Mouse (Mus musculus) spleen, adult 2 months (tissue): ENCODE results near the gene Hoga1. TPM values are rescaled to one million over a fixed set of nuclear protein-coding genes. Genes with fewer than 3 reads are reported as not detected.

Experiments
- DNase-seq, 2 experiments: peaks; one replicate each; pipeline versions ENCODE4 v3.0.0 to v3.0.0-alpha.2; 2012 to 2021; ENCODE audit warnings: low spot score in 2 of 2, low read depth in 1 of 2
- H3K27ac ChIP-seq: fragments of 200-500 bp; 2 replicates; pipeline ENCODE4 v1.5.1; 2012; ENCODE audit warnings: low read length, inconsistent platforms; ENCODE audit not compliant: insufficient read depth
- H3K27me3 ChIP-seq: fragments of 200-500 bp; 2 replicates; pipeline ENCODE4 v1.6.1; 2012; ENCODE audit warnings: mild to moderate bottlenecking, moderate library complexity, low read length, inconsistent platforms; ENCODE audit not compliant: control insufficient read depth, insufficient read depth
- H3K36me3 ChIP-seq: fragments of 200-500 bp; 2 replicates; pipeline ENCODE4 v1.6.1; 2012; ENCODE audit warnings: mild to moderate bottlenecking, low read length, inconsistent platforms; ENCODE audit not compliant: control insufficient read depth, insufficient read depth
- H3K4me1 ChIP-seq: fragments of 200-500 bp; 2 replicates; pipeline ENCODE4 v1.6.1; 2011; ENCODE audit warnings: inconsistent platforms; ENCODE audit not compliant: control insufficient read depth, insufficient read depth, insufficient read length
- H3K4me3 ChIP-seq: fragments of 200-500 bp; 2 replicates; pipeline ENCODE4 v1.5.1; 2011; ENCODE audit warnings: mild to moderate bottlenecking, inconsistent platforms; ENCODE audit not compliant: insufficient read depth, insufficient read length; ENCODE audit errors: extremely low read depth
- CTCF ChIP-seq: fragments of 200-500 bp; IDR thresholded peaks from 2 replicates; pipeline ENCODE4 v1.5.1; 2011; ENCODE audit warnings: mild to moderate bottlenecking, inconsistent platforms; ENCODE audit not compliant: insufficient read depth, insufficient read length, insufficient replicate concordance; ENCODE audit errors: extremely low read depth
- POLR2A ChIP-seq: fragments of 200-500 bp; IDR thresholded peaks from 2 replicates; pipeline ENCODE4 v1.6.1; 2011; ENCODE audit warnings: low read depth, low read length, inconsistent platforms
- WGBS: fragments of 180-500 bp; shearing (Covaris S2); methylation state at CpG from one replicate; pipeline ENCODE4 v1.1.7; 2018; 5-methylcytosine and 5-hydroxymethylcytosine counted together
- polyA plus RNA-seq: library from polyadenylated mRNA; depleted of rRNA; stranded (reverse); fragments of >200 nt; gene quantifications from 2 replicates; pipeline ENCODE4 v1.2.3, GENCODE M21; 2012

Gene Hoga1
- polyA plus RNA-seq, 1 experiment = 2.0 TPM

DNA sequence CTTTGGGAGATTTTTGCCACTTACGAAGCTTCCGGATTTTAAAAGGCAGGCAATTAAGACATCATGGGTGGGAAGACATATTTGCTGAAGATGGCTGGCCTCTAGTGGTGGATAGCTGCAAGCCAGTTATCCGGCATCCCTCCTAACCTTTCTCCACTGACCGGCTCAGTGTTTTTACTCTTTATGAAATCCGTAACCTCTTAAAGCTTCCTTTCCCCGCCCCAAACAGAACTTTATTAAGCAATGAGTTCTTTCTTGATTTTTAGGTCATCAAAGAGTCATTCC lies 23.8 kb downstream of the Hoga1 start:
- H3K27me3 ChIP-seq = no peaks in the 10 kb centered on the region
- H3K36me3 ChIP-seq = no peaks in the 10 kb centered on the region
- H3K4me3 ChIP-seq = no peak overlapping the region
- no peak for TF ChIP-seq POLR2A
- TF ChIP-seq CTCF = no peak
- H3K27ac ChIP-seq = no peak overlapping the region
- H3K4me1 ChIP-seq = no peaks in the 10 kb centered on the region
- DNase-seq = no peak
- WGBS = 81% methylated on average over 6 of the region's 6 CpGs

DNA sequence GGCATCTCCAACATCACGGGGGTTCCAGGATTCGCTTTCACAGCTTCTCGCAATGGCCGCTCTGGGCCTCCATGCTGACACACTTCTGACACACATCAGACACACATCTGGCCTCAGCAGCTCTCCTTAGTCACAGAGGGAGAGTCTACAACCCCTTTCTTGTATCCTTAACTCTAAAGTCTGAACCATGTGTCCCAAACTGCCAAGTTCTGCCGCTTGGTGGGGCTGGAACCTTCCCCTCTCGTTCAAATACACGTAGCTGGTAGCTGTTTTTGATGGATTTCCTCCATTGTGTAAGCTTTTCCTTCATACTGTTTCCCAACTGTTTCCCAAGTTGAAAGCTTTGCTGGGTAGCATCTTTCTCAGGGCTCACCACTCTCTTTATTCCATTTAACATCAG lies 25.8 kb downstream of the Hoga1 start:
- DNase-seq = no peak
- no peak overlapping the region for H3K4me3 ChIP-seq
- H3K27ac ChIP-seq = no peak overlapping the region
- no peaks in the 10 kb centered on the region for H3K27me3 ChIP-seq
- no peaks in the 10 kb centered on the region for H3K36me3 ChIP-seq
- no peaks in the 10 kb centered on the region for H3K4me1 ChIP-seq
- no peak for TF ChIP-seq POLR2A
- no peak for TF ChIP-seq CTCF
- 87% methylated on average over 7 of the region's 7 CpGs for WGBS

DNA sequence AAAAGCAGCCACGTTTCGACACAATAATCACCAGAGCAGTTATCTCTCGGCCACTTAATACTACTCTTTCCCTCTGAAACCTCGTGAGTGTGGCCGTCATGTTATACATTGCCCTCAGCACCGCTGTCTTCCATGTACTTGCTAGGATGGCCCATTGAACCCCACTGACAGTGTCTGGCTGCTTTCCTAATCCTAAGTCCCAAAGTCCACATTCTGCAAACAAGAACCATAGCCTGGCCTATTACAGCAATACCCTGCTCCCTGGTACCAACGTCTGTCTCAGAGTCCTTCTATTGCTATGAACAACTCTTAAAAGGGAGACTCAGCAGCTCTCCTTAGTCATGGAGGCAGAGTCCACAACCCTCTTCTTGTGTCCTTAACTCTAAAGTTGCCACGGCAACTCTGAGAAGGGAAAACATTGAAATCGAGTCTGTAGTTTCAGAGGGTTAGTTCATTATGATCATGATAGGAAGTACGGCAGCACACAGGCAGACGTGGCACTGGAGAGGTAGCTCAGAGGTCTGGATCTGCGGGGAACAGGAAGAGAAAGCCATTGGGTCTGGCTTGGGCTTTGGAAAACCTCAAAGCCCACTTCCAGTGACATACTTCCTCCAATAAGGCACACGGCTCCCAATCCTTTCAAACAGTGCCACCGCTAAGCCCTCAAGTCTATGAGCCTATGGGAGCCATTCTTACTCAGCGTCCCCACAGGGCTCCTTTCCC lies 26.6 kb downstream of the Hoga1 start:
- Histone ChIP-seq H3K4me3 (no peak overlapping the region), H3K27me3 (no peaks in the 10 kb centered on the region), H3K36me3 (no peaks in the 10 kb centered on the region), H3K27ac (no peak overlapping the region), H3K4me1 (no peaks in the 10 kb centered on the region)
- 80% methylated on average over 15 of the region's 15 CpGs for WGBS
- TF ChIP-seq CTCF (no peak), POLR2A (no peak)
- no peak for DNase-seq

DNA sequence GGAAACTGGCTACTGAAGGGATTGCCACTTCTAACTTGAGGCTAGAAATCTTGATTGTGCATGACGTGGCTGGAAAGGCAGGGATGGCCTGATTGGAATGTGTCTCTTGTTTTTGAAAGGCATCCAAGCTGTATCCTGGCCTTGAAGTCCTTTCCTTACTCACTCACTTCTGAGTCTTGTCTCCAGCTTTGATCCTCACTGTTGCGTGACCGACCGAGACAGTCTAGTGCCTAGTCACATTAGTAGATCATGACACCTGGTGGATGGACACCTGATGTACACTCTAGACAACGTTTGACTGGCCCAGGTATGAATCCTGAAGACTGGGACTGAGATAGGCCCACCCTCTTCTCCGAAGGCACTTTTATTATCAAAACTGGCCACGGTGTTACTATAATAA lies 27.4 kb downstream of the Hoga1 start:
- no peaks in the 10 kb centered on the region for H3K36me3 ChIP-seq
- no peaks in the 10 kb centered on the region for H3K4me1 ChIP-seq
- 73% methylated on average over 7 of the region's 7 CpGs for WGBS
- TF ChIP-seq CTCF = no peak
- TF ChIP-seq POLR2A = no peak
- no peak for DNase-seq
- H3K4me3 ChIP-seq = no peak overlapping the region
- H3K27me3 ChIP-seq = no peaks in the 10 kb centered on the region
- H3K27ac ChIP-seq = no peak overlapping the region

DNA sequence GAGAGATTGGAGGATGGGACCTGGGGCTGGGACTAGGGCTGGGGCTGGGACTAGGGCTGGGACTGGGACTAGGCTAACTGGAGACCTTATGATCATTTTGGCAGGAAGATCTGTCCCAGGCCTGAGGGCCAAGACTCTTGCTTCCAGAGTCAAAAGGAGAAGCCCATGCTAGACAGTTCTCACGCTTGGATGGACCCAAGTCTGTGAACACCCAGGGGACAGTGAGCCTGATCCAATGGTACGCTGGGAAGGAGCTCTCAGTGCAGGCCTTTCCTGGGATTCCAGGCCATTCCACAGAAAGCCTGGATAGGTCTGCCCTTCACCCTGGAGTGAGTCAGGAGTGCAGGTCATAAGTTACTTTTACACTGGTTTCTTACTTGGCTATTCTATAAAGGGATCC lies 29.6 kb downstream of the Hoga1 start:
- Histone ChIP-seq H3K36me3 (no peaks in the 10 kb centered on the region), H3K27me3 (no peaks in the 10 kb centered on the region), H3K27ac (no peak overlapping the region), H3K4me1 (no peaks in the 10 kb centered on the region), H3K4me3 (no peak overlapping the region)
- TF ChIP-seq POLR2A (no peak), CTCF (no peak)
- 78% methylated on average over 2 of the region's 2 CpGs for WGBS
- DNase-seq = no peak

DNA sequence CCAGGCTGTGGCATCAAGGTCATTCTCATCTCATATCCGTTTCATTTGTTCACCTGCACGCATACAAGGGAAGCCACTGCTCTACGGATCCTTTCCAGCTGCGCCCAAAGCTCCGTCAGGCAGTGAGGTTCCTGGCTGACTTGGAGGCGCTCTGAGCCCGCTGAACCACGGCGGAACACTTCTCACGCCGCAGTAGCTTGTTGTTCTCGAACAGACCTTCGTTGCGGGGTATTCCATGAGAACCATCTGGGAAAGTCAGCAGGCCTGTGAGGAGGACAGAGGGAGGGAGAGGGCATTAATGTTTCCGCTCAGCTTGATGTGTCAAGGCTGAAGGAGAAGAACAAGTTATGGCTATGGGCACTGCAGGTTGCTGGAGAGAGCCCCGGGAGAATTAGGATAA lies 30.6 kb downstream of the Hoga1 start:
- H3K4me3 ChIP-seq = no peak overlapping the region
- DNase-seq = no peak
- 90% methylated on average over 16 of the region's 16 CpGs for WGBS
- TF ChIP-seq POLR2A (no peak), CTCF (no peak)
- no peaks in the 10 kb centered on the region for H3K36me3 ChIP-seq
- H3K27ac ChIP-seq = no peak overlapping the region
- H3K4me1 ChIP-seq = no peaks in the 10 kb centered on the region
- no peaks in the 10 kb centered on the region for H3K27me3 ChIP-seq

DNA sequence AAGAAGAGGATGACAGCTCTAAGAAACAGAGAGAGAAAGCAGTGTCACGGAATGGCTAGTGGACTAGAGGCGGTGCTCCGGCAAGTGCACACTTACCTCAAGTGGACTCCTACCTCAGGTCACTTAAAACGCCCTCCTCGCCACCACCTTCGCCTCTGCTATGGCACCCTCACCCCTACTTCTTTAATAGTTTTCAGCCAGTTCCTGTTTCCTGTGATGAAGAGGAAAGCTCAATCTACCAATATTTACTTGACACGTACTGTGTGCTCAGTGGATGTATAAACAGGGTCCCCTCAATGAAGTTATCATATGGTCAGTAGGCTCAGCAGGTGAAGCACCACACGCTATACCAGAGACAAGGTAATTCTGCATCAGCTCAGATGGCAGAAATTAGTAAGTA lies 33.2 kb downstream of the Hoga1 start:
- no peak overlapping the region for H3K4me3 ChIP-seq
- 92% methylated on average over 8 of the region's 8 CpGs for WGBS
- H3K4me1 ChIP-seq = no peaks in the 10 kb centered on the region
- H3K27ac ChIP-seq = no peak overlapping the region
- DNase-seq = no peak
- TF ChIP-seq CTCF = no peak
- no peak for TF ChIP-seq POLR2A
- no peaks in the 10 kb centered on the region for H3K27me3 ChIP-seq
- no peaks in the 10 kb centered on the region for H3K36me3 ChIP-seq

DNA sequence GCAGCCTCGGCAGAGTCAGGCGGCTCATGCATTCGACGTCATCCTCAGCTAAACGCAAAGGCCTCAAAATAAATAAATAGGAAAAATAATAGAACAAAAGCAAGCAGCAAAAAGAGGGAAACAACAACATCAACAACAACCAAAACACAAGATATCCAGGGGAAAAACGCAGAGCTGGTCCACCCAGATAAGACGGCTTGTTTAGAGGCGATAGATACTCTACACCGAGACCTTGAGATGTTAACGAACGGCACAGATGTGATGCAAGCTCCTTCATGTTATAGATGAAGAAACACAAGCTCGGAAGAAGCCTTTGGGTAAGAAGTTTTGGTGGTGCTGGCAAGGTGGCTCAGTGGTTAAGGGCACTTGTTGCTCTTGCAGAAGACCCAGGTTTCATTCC lies 33.6 kb downstream of the Hoga1 start:
- Histone ChIP-seq H3K4me3 (no peak overlapping the region), H3K27ac (no peak overlapping the region), H3K4me1 (no peaks in the 10 kb centered on the region), H3K27me3 (no peaks in the 10 kb centered on the region), H3K36me3 (no peaks in the 10 kb centered on the region)
- DNase-seq = no peak
- no peak for TF ChIP-seq CTCF
- no peak for TF ChIP-seq POLR2A
- 93% methylated on average over 12 of the region's 12 CpGs for WGBS
